Mouse (Mus musculus): ENCODE measurements around the gene Treh.

The Treh gene

GRCm38 (mm10) chr9:44733671-44734523 lies 60.9 kb downstream of the Treh start:
- DNase-seq (ENCODE audit: extremely low read depth, low read depth) = no peak

GRCm38 (mm10) chr9:44734524-44735494 lies 61.8 kb downstream of the Treh start, which contains the start of gene Phldb1:
Gene Phldb1 (minus strand): TSS chr9:44735198.
- no peak for DNase-seq (ENCODE audit: extremely low read depth, low read depth)

GRCm38 (mm10) chr9:44735886-44736285 lies 62.9 kb downstream of the Treh start:
- DNase-seq (ENCODE audit: extremely low read depth, low read depth) = no peak
